Mouse (Mus musculus): ENCODE measurements around the gene Etfb.

Gene Etfb

DNA sequence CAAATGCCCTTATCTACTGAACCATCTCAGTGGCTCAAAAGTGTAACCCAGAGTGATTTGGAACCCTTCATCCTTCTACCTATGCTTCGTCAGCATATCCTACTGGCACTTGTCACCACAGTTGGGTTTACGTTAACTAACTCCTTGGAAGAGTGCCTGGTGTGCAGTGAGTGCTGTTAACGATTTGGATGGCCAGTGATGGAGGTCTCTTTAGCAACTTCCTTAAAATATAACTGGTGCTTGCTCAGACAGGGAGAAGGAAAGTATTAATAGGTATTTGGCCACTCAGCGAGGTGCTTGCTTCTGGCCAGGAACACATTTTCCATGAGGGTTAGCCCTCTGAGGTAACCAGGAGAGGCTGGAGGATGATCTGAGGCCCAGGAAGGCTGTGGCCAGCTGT lies 3.9 kb downstream of the Etfb start:
- in situ Hi-C loops (cut with MboI, MseI), result loop anchor here (10.0 kb wide), 2 partner anchors 133 to 807 kb away; partner anchors contain the start of genes Zfp715 (in 2 of the 2) and Acp4 (in 1 of the 2)

DNA sequence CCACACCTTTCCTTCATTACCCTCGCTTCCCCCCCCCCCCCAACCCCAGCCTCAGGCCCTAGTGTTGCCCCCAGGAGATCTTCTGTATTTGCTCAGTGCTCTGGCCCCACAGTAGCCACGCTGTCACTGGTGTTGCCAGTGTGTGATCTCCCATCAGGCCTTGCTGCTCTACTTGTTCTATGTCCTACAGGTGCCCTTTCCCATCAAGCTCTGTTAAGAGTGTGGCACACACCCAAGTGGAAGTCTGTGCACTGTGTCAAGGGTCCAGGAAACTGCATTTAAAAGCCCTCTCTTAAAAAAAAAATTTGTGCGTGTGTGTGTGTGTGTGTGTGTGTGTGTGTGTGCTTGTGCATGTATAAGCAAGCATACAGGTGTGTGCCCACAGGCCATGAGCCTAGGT lies 4.4 kb downstream of the Etfb start:
- in situ Hi-C loops (cut with MboI, MseI), result loop anchor here (10.0 kb wide), 2 partner anchors 133 to 807 kb away; partner anchors contain the start of genes Zfp715 (in 2 of the 2) and Acp4 (in 1 of the 2)

DNA sequence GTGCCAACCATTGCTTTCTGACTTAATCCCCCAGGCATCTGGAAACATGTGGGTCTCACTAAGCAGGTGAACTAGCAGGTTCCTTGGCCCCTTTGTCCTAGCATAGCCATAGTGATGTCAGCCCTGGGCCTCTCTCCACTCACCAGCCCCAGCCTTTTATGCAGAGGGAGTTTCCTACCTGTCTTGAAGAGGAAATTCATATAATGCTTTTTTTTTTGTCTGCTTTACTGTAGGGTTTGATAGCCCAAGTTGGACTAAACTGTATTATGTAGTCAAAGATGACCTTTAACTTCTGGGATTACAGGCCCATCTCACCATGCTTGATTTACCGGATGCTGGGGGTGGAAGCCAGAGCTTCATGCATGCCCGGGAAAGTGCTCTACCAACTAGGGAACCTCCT lies 5.9 kb downstream of the Etfb start:
- in situ Hi-C loops (cut with MboI, MseI), result loop anchor here (10.0 kb wide), 2 partner anchors 135 to 805 kb away; partner anchors contain the start of genes Zfp715 (in 2 of the 2) and Acp4 (in 1 of the 2)

DNA sequence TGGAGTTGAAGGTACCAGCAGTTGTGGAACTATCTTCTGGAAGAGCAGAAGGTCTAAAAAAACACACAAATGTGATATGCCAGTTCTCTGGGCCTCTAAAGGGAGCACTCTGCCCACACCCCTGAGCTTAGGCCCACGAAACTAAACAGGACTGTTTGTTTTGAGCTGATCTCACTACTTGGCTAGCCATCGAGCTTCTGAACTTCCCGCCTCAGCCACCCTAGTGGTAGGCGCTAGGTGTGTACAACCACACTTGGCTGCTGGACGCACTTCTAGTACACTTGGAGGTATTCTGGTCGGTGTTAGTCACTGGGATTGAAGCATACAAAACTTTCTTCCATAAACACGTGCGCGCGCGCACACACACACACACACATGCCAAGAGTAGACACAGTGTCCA lies 7.8 kb downstream of the Etfb start:
- in situ Hi-C loops (cut with MboI, MseI), result no loop called here

DNA sequence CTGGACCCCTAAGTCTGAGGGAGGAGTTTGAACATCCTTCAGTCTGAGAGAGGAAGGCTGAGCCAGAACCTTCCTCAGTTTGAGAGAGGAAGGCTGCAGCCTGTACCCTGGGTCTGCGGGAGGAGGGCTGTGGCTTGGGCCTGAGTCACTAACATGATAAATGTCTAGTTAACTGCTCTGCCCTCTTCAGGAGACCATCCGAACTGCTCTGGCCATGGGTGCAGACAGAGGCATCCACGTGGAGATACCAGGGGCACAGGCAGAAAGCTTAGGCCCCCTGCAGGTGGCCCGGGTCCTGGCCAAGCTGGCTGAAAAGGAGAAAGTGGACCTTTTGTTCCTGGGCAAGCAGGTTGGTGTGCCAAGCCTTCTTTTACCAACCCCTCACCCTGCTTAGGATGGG lies 8.7 kb downstream of the Etfb start:
- in situ Hi-C loops (cut with MboI, MseI), result no loop called here

DNA sequence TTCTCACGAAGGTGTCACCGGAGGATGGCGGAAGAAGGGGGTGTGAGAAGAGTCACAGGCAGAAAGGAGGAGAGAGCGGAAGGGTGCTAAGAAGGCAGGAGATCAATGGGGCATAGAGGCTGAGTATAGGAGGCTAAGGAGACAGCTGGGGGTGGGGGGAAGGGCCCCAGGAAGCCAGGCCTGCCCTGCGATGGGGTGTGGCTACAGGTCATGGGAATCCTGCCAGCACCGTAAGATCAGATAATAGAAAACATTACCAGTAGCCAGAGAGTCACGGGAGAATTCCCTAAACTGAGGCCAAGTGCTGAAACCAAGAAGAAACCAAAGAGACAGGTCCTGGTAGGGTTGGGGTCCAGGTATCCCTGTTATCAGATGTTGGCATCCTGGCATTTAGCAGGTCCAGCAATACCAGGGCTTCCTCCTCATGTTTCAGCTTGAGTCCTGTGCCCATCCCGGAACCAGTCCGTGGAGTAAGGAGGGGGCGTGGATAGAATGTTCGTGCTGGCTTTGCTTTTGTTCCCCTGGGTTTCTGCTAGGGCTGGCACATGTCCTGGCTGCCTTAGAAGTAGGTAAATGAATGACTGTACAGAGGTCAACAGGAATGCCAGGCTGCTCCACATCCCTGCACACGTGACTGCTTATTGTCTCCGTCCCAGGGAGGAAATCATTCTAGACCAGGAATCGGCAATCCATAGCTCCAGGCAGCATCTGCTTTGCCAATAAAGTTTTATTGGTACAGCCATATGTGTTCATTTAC lies 9.9 kb downstream of the Etfb start:
- in situ Hi-C loops (cut with MboI, MseI), result no loop called here

DNA sequence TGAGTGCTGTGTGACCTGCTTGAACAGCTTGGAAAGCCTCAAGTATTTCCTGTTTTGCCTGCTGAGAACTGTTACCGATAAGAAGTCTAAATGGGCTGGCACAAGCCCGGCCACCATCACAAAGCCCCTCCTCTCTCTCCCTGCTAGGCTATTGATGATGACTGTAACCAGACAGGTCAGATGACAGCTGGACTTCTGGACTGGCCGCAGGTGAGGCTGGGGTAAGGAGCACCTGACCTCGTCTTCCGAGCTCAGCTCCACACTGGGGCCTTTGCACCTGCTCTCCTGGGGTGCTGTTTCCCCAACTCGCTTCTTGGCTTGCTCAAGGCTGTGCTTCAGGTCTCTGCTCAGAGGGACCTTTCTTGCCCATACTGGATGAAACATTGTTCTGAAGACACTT lies 10.5 kb downstream of the Etfb start:
- in situ Hi-C loops (cut with MboI, MseI), result no loop called here

DNA sequence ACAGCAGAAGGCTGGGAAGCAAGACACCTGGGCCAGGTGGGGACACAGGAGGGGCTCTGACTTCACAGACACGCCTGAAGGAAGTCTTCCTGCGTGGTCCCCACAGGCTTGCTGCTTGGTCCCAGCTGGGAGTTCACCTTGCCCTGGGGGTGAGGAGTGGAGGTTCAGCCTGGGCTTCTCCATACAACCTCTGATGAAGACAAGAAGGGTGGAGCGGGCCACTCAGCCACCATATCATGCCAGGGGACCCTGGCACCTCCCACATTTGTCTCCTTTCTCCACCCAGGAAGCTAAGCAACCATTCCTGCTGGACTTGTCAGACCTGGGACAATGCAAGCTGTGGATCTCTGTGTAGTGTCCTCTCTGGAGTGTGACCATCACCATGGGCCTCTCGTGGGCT lies 19.0 kb downstream of the Etfb start, which contains the start of gene Vsig10l:
Gene Vsig10l, plus strand, starts transcription at position 301 of the 400 bp plus-strand sequence.
- in situ Hi-C loops (cut with MboI, MseI), result no loop called here

DNA sequence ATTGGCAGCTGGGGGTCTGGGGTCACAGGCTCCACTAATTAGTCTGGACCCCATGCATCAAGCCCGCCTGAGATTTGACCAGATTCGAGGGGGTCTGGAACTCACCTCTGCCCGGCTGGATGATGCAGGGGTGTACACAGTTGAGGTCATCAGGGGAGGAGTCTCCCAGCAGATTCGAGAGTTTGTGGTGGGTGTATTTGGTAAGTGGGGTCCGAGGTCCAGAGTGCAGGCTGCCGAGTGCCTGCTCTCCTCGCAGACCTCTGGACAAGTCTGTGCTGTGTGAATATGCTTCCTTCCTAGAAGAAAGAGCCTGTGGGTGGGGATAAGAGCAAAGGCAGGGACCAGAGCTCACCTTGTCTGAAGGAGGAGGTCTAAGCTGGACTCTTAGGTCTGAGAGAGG lies 20.1 kb downstream of the Etfb start:
- in situ Hi-C loops (cut with MboI, MseI), result no loop called here

DNA sequence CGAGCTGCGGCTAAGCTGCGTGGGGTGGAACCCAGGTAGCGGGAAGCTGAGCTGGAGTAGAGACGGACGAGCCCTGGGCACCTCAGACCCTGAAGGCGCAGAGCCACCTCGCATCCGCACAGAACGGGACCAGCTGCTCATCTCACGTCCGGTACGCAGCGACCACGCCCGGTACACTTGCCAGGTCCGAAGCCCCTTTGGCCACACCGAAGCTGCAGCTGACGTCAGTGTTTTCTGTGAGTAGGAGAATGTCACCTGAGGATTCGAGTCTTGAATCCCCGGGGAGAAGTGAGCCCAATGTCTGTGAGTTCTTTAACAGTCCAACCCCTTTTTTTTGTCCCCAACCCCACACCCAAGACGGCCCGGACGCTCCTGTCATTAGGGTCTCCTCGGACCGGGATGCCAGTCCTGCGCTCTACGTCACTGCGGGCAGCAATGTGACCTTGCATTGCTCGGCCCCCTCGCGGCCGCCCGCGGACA lies 21.0 kb downstream of the Etfb start:
- in situ Hi-C loops (cut with MboI, MseI), result loop anchor here in 1 of 2 experiments (5.0 kb wide), 1 partner anchor 183 kb away; no protein-coding TSS in a partner anchor

DNA sequence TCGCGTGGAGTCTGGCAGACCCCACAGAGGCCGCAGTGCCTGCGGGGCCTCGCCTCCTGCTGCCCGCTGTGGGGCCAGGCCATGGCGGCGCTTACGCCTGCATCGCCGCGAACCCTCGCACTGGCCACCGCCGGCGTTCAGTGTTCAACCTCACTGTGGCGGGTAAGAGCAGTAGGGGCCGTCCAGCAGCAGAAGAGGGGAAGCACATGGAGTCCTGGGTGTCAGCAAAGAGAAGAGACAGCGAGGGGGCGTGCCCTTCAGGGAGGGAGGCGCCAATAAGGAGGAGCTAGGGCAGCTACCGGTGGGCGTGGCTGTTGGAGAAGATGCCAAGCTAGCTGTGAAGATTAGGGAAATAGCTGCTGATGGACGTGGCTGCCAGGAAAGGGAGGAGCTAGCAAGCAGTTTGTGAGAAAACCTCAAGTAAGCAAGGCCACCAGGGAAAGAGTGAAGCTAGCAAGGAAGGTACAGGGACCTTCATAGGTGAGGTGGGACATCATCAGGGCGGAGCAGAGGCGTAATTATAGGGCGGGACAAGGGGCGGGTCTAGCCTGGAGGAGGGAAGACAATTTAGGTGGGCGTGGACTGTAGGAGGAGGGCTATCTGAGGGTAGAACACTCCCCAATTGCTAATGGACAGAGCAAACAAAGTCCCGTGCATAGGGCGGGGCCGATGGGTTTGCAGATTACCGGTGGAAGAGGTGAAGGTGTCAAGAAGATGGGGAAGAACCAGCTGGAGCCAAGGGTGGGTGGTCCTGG lies 21.6 kb downstream of the Etfb start:
- in situ Hi-C loops (cut with MboI, MseI), result loop anchor here in 1 of 2 experiments (5.0 kb wide), 1 partner anchor 183 kb away; no protein-coding TSS in a partner anchor

DNA sequence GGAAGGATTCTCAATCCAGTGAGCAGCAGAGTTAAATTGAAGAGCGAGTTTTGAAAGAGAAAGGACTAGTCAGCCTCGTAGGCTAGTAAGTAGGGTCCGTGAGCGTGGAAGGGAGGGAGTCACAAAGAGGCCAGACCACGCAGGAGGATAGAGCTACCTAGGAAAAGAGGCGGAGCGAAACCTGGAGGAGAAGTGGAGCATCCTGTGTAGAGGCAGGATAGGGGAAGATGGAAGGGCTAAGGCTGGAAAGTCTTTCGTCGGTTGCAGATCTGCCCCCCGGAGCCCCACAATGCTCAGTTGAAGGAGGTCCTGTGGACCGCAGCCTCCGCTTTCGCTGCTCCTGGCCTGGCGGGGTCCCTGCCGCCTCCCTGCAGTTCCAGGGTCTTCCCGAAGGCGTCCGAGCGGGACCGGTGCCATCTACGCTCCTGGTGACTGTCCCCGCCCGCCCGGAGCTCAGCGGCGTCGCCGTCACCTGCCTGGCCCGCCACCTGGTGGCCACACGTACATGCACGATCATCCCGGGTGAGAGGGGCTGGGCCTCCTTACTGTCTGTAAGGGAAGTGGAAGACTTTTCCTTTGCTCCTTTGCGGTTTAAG lies 22.3 kb downstream of the Etfb start:
- in situ Hi-C loops (cut with MboI, MseI), result loop anchor here in 1 of 2 experiments (5.0 kb wide), 1 partner anchor 184 kb away; no protein-coding TSS in a partner anchor

DNA sequence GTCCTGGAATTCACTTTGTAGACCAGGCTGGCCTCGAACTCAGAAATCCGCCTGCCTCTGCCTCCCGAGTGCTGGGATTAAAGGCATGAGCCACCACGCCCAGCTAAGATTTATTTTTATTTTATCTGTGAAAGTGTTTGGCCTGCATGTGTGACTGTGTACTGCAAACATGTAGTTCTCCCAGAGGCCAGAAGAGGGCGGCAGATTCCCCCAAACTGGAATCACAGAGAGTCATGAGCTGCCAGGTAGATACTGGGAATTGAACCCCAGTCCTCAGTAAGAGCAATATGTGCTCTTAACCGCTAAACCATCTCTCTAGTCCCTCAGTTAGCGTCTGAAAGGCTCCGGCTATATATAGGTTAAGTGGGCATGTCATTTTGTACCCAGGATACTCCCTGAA lies 26.5 kb downstream of the Etfb start:
- in situ Hi-C loops (cut with MboI, MseI), result loop anchor here (10.0 kb wide), 2 partner anchors 324 to 754 kb away; partner anchors contain the start of genes Klk1 (in 1 of the 2), Klk8 (in 1 of the 2) and Klk9 (in 1 of the 2)

DNA sequence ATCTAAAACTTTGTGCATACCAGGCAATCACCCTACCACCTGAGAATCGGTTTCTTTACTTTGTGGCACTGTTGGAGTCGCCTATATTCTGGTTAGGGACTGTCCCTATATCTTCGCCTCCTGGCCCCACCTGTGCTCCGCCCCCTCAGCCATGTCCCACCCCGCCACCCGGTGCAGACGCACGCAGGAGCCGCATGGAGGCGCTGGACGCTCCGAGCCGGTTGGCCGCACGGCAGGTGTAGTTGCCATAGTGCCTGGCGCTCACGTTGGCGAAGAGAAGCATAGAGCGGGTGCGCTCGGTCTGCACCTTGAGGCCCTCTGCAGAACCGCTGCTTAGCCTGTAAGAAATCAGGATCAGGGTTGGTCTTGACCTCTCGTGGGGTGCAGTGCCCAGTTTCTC lies 31.8 kb downstream of the Etfb start:
- in situ Hi-C loops (cut with MboI, MseI), result loop anchor here (5.0 to 10.0 kb wide), 4 partner anchors 87 to 749 kb away; partner anchors contain the start of genes Zfp658 (in 2 of the 2), Ctu1 (in 1 of the 2), Klk1 (in 1 of the 2) and Klk8 (in 1 of the 2)

DNA sequence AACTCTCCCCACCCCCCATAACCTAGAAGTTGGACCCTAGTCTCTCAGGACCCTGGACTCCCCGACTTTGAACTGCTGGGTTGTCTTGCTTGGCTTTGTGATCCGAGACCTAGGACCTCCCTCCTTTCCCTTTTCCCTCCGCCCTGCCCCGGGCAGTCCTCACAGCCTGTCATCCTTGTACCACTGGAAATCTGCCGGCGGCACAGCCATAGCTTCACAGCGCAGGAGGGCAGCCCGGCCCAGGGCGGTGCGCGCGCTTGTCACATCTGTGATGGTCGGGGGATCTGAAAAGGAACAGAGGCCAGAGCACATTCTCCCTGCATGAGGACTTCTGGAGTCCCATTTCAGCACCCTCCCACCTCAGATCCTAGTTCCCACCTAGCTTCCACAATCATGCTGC lies 32.5 kb downstream of the Etfb start:
- in situ Hi-C loops (cut with MboI, MseI), result loop anchor here (5.0 to 10.0 kb wide), 4 partner anchors 86 to 748 kb away; partner anchors contain the start of genes Zfp658 (in 2 of the 2), Ctu1 (in 1 of the 2), Klk1 (in 1 of the 2) and Klk8 (in 1 of the 2)

DNA sequence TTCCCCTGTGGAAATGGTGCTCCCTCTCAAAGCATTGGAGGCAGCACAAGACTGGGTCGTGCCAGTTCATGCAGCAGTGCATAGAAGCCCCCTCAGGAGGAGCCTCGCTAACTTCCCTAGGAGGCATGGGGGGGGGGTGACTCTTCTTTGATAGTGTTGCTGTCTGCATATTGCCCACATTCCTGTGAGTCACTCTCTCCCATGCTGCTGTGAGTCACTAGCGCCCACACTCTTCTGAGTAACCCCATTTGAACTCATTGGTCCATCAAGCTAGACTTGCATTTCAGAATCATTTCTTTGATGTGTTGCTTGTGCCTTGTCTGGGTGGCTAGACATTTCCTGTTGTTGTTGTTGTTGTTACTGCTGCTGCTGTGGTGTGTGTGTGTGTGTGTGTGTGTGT lies 37.3 kb downstream of the Etfb start:
- in situ Hi-C loops (cut with MboI, MseI), result no loop called here

DNA sequence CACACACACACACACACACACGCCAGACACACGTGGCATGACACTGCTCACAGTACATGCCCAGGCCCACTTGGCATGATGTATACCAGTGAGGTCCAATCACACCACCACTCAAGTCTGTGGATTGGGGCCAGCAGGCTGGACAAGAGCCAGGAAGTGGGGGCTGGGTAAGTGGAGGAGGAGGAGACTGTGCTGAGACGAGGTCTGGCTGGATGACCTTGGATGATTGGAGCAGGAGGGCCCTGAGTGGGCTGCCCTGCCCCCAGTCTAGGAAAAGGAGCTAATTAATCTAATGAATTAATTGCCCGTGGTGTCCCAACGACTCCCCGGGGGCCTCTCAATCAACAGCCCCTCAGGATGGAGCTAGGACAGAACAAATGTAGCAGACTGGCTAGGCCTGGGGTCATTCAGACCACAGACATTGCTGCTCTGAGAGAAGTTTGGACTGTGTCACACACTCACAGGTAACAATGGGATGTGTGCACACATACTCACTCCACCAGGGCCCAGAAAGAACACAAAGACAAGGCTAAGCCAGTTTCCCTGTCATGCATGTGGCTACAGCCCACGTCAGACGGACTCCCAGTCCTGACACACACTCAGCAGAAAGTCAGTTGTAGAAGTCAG lies 38.3 kb downstream of the Etfb start:
- in situ Hi-C loops (cut with MboI, MseI), result no loop called here

DNA sequence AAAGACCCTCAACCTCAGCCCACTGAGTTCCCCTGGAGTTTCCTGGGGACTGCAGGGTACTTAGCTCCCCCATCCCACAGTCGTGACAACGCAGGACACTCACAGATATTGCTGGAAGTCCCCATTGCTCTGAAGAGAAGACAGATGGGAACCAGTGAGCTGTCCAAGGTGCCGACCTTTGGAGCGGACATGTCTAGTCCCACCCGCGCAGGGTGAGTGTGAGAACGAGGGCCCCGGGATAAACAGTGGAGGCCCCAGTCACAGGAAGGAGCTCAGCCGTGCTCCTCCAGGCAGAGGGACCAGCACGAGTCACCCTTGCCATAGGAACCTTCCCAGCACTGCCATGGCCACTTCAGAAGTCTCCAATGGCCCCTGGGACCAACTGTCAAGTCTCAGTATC lies 39.4 kb downstream of the Etfb start:
- in situ Hi-C loops (cut with MboI, MseI), result no loop called here

DNA sequence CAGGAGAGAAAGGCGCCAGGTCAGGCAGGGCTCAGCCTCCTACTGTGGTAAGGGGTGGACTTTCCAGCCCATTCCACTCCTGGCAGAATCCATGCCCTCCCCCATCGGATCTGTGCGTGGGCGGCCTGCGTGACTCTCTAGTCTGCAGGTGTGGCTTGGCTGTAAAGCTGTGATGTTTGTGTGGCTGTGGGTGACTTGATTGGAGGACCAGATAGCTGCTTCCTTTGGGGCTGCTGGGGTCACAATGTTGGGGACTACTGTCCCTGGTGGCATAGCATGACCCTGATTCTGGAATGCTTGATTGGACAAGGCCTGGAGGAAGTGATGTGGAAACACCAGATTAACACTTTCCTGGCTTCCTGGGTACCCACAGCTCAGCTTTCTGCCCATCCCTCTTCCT lies 44.8 kb downstream of the Etfb start:
- in situ Hi-C loops (cut with MboI, MseI), result no loop called here

DNA sequence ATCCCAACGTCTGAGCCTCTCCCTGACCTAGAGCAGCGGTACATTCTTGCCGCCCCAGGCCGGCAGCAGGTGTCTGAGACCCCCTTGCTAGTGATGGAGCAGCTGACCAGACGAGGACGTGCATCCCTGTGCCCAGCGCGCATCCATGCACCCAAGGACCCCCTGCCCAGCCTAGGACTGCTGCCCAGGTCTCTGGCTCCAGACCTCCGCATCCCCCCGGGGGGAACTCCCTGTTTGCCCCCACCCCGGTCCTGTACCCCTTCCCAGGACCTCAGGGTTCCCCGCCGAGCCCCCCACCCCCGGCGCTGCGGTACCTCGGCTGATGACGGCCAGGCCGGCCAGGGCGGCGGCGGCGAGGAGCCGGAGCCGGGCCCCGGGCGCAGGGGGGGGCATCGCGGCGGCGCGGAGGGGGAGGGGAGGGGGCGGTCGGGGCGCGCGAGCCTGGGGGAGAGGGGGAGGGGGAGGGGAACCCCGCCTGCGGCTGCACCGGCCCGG lies 45.8 kb downstream of the Etfb start, which contains the start of gene Iglon5:
Gene Iglon5, minus strand, starts transcription at position 445 of the 495 bp plus-strand sequence.
- in situ Hi-C loops (cut with MboI, MseI), result no loop called here

DNA sequence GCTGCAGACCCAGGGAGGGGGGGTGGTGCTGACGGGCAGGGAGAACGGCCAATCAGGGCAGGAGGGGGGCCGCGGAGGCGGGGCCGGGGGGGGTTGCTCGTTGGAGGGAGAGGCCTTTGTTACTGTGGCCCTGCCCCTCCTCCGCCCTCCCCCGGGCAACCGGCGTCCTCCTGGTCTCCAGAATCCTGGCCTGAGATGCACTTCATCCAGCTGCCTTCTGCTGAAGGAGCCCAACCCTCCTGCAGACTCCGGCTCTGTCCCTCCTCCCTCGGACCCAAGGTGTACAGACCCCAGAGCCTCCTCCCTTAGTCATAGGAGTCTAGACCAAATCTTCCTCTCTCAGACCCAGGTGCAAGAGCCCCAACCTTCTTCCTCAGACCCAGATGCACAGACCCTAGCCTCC lies 46.3 kb downstream of the Etfb start:
- in situ Hi-C loops (cut with MboI, MseI), result no loop called here
